Mouse (Mus musculus): ENCODE measurements around the gene Surf2.

DNA sequence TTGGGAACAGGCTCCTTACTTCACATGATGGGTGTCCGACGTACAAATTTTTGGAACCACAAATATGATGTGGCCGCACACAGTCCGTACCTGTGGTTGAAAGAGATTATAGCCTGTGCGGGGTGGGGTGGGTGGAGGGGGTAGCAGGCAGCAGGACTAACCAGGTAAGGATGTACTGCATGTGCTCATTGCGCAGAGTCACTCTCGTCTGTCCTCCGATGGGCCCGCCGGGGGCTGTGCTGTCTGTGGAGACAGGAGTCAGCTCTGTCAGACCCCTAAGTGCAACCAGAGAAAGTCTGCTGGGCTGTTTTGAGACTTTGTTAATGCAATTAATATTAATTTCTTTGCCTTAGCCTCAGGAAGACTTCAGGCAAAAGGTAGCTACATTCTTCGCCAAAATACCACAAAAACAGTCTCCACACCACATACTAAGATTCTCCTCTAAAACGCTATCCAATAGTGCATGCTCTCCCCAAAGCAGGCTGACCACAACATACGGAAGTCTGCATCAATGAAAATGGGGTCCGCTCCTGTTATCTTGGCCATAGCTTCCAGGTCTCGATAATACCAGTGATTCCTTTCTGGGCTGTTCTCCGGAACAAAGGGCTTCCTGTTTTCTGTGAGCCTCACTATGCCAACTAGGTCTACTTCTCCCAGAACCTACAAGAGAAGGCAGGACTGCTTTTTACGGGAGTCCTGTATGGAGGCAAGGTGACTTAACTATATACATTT is 2.6 kb upstream of the Surf2 start:
- no peak for TF ChIP-seq CTCF (conservative IDR thresholded peaks at IDR 0.05; ENCODE audit: insufficient read depth, insufficient read length, low read depth, low read length)
- no peak for TF ChIP-seq POLR2A (IDR thresholded peaks at IDR 0.05; ENCODE audit: low read depth, low read length)

Measured in kidney, adult 2 months (tissue).